Mouse (Mus musculus) G1E (cell line): ENCODE results near the gene Cdh12. TPM values are rescaled to one million over a fixed set of nuclear protein-coding genes. Genes with fewer than 3 reads are reported as not detected.
"Not testable (repeated sequence)": the region's sequence is repeated elsewhere in the genome, so short reads cannot be mapped to it uniquely, and the experiment has no call there.

Experiments
- ATAC-seq: 2 replicates; pipeline ENCODE4 v1.8.0; 2016; ENCODE audit warnings: mild to moderate bottlenecking; ENCODE audit not compliant: insufficient number of reproducible peaks, poor library complexity, low FRiP score, severe bottlenecking; ENCODE audit errors: extremely low read depth
- DNase-seq: peaks from one replicate; pipeline ENCODE4 v3.0.0; 2012; ENCODE audit warnings: low spot score
- H3K27me3 ChIP-seq: 2 replicates; pipeline ENCODE4 v1.6.1; 2012; ENCODE audit warnings: mild to moderate bottlenecking, low read length, inconsistent platforms; ENCODE audit not compliant: insufficient read depth
- H3K36me3 ChIP-seq: replicated peaks from 2 replicates; pipeline ENCODE3; 2012; ENCODE audit warnings: mild to moderate bottlenecking, inconsistent platforms
- H3K4me1 ChIP-seq: 2 replicates; pipeline ENCODE4 v1.6.1; 2012; ENCODE audit warnings: low read depth, low read length, inconsistent platforms, mixed read lengths; ENCODE audit not compliant: insufficient read depth
- H3K4me3 ChIP-seq: 2 replicates; pipeline ENCODE4 v1.5.1; 2012; ENCODE audit warnings: low read depth, mild to moderate bottlenecking, inconsistent platforms, low read length, moderate library complexity, mixed read lengths
- H3K9me3 ChIP-seq: replicated peaks from 2 replicates; pipeline ENCODE4 v1.6.1; 2012; ENCODE audit warnings: inconsistent platforms
- CTCF ChIP-seq: IDR thresholded peaks from 2 replicates; pipeline ENCODE4 v1.5.1; 2012; ENCODE audit warnings: low read depth, low read length, inconsistent platforms, mixed read lengths
- GATA1 ChIP-seq: IDR thresholded peaks from 2 replicates; pipeline ENCODE4 v1.6.1; 2012; ENCODE audit warnings: borderline replicate concordance, low read length, inconsistent platforms, mixed read lengths
- GATA2 ChIP-seq: IDR thresholded peaks from 2 replicates; pipeline ENCODE4 v1.6.1; 2012; ENCODE audit warnings: low read depth, low read length, inconsistent platforms, borderline replicate concordance
- POLR2AphosphoS5 ChIP-seq: IDR thresholded peaks from 2 replicates; pipeline ENCODE4 v1.6.1; 2012; ENCODE audit warnings: low read depth, low read length, inconsistent platforms; ENCODE audit not compliant: insufficient replicate concordance
- TAL1 ChIP-seq: conservative IDR thresholded peaks from 2 replicates; pipeline ENCODE4 v1.6.1; 2012; ENCODE audit warnings: low read depth, low read length, inconsistent platforms, mixed read lengths
- polyA plus RNA-seq: library from polyadenylated mRNA; stranded (reverse); fragments of >175 nt; gene quantifications from 2 replicates; pipeline ENCODE4 v1.2.3, GENCODE M21; 2012
- total RNA-seq, 2 experiments: library from RNA; stranded (forward) in 1 of 2; stranded (reverse) in 1 of 2; fragments of 200-1000 nt in 1 of 2; fragments of >200 nt in 1 of 2; fragmentation: Nextera tagmentation in 1 of 2; gene quantifications; 2 replicates each; pipeline ENCODE4 v1.2.3; 2014 to 2017

Cdh12 gene
- total and polyA plus RNA-seq, 3 experiments = 0.11 TPM; not detected in 2

DNA sequence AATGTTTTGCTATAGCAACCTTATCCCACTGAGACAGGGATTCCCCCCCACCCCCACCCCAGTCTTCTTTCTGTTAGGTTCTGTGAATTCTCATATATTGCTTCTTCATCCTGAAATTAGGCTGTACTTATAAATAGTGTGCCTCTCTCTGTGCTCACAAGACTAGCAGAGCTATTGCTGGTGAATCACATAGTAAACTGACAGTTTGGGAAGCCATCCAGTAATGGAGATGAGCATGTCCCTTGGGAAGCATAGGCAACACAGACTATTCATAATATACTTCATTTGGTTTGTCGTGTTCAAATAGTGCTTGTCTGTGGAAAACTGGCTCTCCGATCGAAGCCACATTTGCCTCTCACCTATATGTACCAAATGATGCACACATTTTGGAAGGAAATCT, 704.5 kb downstream of the Cdh12 start:
- no peak for TF ChIP-seq TAL1
- TF ChIP-seq CTCF = no peak
- TF ChIP-seq POLR2AphosphoS5 = no peak
- no peak for TF ChIP-seq GATA2
- no peak for TF ChIP-seq GATA1

DNA sequence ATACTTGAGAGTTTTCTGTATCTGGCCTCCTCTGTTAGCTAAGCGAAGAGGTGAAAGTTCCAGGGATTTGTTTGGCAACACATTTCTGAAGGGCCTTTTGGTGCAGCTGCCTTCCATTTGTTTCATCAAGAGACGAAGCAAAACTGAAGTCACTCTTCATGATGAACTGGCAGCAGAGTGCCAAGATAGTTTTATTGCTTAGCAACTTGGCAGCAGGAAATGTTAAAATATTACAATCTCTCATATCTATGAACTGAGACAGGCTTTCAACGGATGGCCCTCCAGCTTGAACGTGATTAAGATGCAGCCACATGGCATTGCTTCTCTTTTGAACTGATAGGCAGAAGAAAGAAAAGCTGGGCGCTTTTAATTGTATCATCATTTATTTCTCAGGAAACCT, 730.7 kb downstream of the Cdh12 start:
- ATAC-seq (no peak), DNase-seq (no peak)
- no peaks in the 10 kb centered on the region for H3K4me1 ChIP-seq
- H3K4me3 ChIP-seq = no peak overlapping the region
- no peak for TF ChIP-seq POLR2AphosphoS5
- no peak for TF ChIP-seq GATA1
- no peak for TF ChIP-seq CTCF
- H3K9me3 ChIP-seq = no peaks in the 10 kb centered on the region
- H3K36me3 ChIP-seq = no peaks in the 10 kb centered on the region
- no peaks in the 10 kb centered on the region for H3K27me3 ChIP-seq

More for the DNA sequence above, 704.5 kb downstream of the Cdh12 start:
- H3K4me3 ChIP-seq = no peak overlapping the region
- no peaks in the 10 kb centered on the region for H3K9me3 ChIP-seq
- no peaks in the 10 kb centered on the region for H3K36me3 ChIP-seq
- ATAC-seq (no peak), DNase-seq (no peak)
- no peaks in the 10 kb centered on the region for H3K4me1 ChIP-seq
- H3K27me3 ChIP-seq = no peaks in the 10 kb centered on the region

DNA sequence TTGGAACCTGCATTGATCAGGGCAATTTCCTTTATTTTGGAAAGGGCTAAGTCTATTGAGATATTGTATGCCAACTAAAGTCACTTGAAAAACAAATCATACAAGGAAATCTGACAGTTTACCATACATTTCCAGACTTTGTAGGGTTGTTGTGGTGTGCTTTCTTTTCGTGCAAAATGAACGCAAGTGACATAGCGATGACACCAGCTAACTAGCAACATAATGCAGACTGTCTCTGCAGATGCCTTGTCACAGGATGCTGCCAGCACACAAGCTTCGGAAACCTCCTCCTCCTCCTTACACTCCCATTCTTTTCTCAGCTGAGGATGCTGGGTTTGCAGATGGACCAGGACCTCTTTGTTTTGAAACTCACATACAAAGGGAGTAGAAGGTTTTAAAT, 731.1 kb downstream of the Cdh12 start:
- DNase-seq (no peak), ATAC-seq (no peak)
- Histone ChIP-seq H3K9me3 (no peaks in the 10 kb centered on the region), H3K4me3 (no peak overlapping the region), H3K27me3 (no peaks in the 10 kb centered on the region), H3K36me3 (no peaks in the 10 kb centered on the region), H3K4me1 (no peaks in the 10 kb centered on the region)
- TF ChIP-seq POLR2AphosphoS5 (no peak), TAL1 (no peak), GATA2 (no peak), GATA1 (no peak), CTCF (no peak)

DNA sequence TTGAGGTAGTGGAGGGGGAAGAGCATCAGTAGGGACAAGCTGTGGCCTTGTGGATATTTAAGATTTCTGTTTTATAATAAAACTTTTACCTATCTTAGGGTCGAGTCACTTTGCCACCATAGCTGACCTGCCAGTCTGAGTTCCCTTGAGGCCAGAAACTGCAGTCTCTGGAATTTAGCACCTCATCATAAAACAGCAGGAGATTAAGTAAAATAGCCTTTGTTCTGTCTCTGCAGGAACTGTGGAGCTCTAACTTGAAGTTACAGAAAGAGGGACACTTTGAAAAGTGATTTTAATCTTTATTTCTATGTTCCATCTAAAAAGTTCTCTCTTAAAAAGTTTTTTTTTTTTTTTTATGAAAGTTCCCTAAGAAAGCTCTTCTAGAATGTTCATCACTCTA, 736.7 kb downstream of the Cdh12 start:
- Histone ChIP-seq H3K9me3 (no peaks in the 10 kb centered on the region), H3K36me3 (no peaks in the 10 kb centered on the region), H3K4me1 (no peaks in the 10 kb centered on the region), H3K4me3 (no peak overlapping the region), H3K27me3 (no peaks in the 10 kb centered on the region)
- TF ChIP-seq GATA2 (no peak), CTCF (no peak), TAL1 (no peak), POLR2AphosphoS5 (no peak), GATA1 (no peak)
- DNase-seq (no peak), ATAC-seq (no peak)

DNA sequence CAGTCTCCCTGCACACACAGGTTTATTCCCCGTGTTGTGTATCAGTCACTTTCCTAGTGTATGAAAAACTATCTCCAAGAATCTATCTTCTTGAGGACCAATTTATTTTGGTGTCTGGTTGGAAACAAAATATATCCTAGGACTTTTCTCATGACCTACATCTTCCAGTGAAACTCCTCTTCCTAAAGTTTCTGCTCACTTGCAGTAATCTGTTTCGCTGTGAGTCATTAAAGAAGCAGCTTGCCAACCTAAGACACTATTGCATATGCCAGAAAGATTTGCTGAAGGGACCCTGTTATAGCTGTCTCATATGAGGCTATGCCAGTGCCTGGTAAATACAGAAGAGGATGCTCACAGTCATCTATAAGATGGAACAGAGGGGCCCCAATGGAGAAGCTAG, 761.0 kb downstream of the Cdh12 start:
- not testable (repeated sequence) for H3K4me3 ChIP-seq, H3K27me3 ChIP-seq, DNase-seq, ATAC-seq, H3K9me3 ChIP-seq, H3K36me3 ChIP-seq, H3K4me1 ChIP-seq

DNA sequence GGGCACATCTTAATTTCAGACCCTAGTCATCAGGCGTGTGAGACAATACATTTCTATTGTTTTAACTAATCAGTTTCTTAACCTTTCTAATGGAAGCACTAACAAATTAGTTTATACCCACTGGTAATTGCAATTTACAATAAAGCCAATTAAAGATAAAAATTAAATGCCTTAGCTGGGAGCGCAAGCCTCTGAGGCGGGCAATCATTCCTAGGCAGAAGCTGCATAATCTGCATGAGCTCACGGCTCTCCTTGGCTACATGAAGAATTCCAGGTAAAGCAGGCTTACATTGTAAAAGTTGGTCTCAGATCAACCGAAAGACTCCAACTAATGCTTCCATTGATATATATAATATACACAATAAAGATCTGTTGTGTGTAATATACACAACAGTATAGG, 773.9 kb downstream of the Cdh12 start:
- Histone ChIP-seq H3K4me1 (no peaks in the 10 kb centered on the region), H3K4me3 (no peak overlapping the region), H3K36me3 (no peaks in the 10 kb centered on the region), H3K27me3 (no peaks in the 10 kb centered on the region), H3K9me3 (no peaks in the 10 kb centered on the region)
- TF ChIP-seq GATA2 (no peak), POLR2AphosphoS5 (no peak), GATA1 (no peak), CTCF (no peak), TAL1 (no peak)
- DNase-seq (no peak), ATAC-seq (no peak)

DNA sequence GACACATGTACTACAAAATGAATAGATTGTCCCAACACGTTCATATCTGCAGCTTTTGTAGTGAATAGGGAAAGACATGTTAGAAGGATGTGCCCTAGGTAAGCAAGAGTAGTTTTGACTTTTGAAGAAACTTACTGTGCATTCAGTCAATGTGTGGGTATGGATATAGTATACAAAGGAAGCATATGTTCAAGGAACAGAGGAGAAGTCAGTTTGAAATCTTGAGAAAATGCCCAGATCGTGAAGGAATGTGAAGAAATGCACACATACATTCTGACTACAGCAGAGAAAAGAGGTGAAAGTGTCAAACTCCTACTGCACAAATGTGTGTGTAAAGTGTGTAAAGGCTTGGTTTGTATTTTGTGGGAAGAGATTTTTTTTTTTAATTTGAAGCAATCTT, 812.3 kb downstream of the Cdh12 start:
- H3K4me1 ChIP-seq = no peaks in the 10 kb centered on the region
- TF ChIP-seq GATA2 (no peak), CTCF (no peak), POLR2AphosphoS5 (no peak), GATA1 (no peak), TAL1 (no peak)
- no peak for DNase-seq
- no peaks in the 10 kb centered on the region for H3K27me3 ChIP-seq
- no peaks in the 10 kb centered on the region for H3K9me3 ChIP-seq
- no peak for ATAC-seq
- no peaks in the 10 kb centered on the region for H3K36me3 ChIP-seq
- no peak overlapping the region for H3K4me3 ChIP-seq
